Mouse (Mus musculus) E14TG2a.4 (cell line): ENCODE results near the gene Sdc3.

Experiments
- CTCF ChIP-seq: conservative IDR thresholded peaks from 2 replicates; pipeline ENCODE4 v1.5.1; 2014; ENCODE audit warnings: low read length
- NANOG ChIP-seq: IDR thresholded peaks from 2 replicates; pipeline ENCODE4 v1.6.1; 2014; ENCODE audit warnings: borderline replicate concordance, low read length, mixed read lengths
- POU5F1 ChIP-seq: IDR thresholded peaks from 2 replicates; pipeline ENCODE4 v1.6.1; 2014; ENCODE audit warnings: low read length, borderline replicate concordance

GRCm38 (mm10) chr4:130859467-130859866 lies 67.1 kb downstream of the Sdc3 start:
- TF ChIP-seq CTCF (no peak), POU5F1 (no peak), NANOG (no peak)
